Mouse (Mus musculus) left cerebral cortex, adult 2 months (tissue): ENCODE data around the gene Megf9. TPM values are rescaled to one million over a fixed set of nuclear protein-coding genes. Genes with fewer than 3 reads are reported as not detected.

ENCODE experiments used
- DNase-seq, 2 experiments: peaks; one replicate each; pipeline ENCODE4 v3.0.0; 2021 to 2022; ENCODE audit warnings: low spot score in 2 of 2, mixed read lengths in 1 of 2; ENCODE audit errors: extremely low spot score in 1 of 2
- H3K27ac ChIP-seq: fragments of 200-600 bp; 2 replicates; pipeline ENCODE4 v1.8.1; 2022
- H3K4me3 ChIP-seq: fragments of 200-600 bp; 2 replicates; pipeline ENCODE4 v1.8.1; 2022
- CTCF ChIP-seq: fragments of 200-600 bp; IDR thresholded peaks from 2 replicates; pipeline ENCODE4 v1.8.1; 2022; ENCODE audit warnings: antibody characterized with exemption, mild to moderate bottlenecking, moderate library complexity
- intact Hi-C: fragments of 180-260 bp; cut with DNase I; formaldehyde crosslinking; loops from one replicate; pipeline ENCODE4 v1.15.1; 2025
- total RNA-seq, 2 experiments: library from RNA; stranded (reverse); gene quantifications; 2 replicates each; pipeline ENCODE4 v1.2.3; 2021

Megf9 gene
- total RNA-seq, 2 experiments from 2014 or later, result 109 to 115 TPM

GRCm38 (mm10) chr4:70471398-70471797, 63.4 kb downstream of the Megf9 start:
- no peak overlapping the region for H3K4me3 ChIP-seq
- no peak overlapping the region for H3K27ac ChIP-seq
- no peak for TF ChIP-seq CTCF
- intact Hi-C loops, result no loop called here
- DNase-seq, result no peak

DNA sequence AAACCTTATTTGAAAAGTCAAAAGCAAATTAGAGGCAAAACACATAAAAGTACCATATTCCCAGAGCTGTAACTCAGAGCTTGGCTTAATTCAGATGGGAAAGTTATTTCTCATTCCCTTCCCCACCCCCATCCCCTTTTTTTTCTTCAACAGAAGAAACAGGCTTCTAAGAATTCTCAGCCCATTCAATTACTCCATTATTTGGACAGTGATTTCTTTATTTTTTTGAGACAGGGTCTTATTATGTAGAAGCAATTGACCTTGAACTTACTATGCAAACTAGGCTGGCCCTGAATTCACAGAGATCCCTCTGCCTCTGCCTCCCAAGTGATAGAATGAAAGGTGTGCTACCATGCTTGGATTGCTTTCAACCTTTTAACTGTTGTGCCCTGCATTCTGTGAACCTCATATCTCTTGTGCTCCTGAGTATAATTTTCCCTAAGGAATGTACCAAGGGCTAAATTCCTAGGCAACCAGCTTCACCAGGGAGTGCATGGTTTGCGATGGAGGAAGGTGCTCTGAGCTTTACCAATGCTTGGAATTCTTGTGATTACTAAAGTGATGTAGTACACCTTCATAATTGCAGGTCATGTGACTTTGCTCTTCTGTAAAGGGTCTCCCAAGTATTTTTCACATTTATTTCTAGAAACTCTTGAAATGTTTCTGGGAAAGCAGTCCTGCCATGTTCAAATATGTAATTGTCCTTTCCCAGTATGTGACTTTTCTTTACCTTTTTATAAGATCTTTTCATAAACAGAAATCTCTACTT, 68.7 kb downstream of the Megf9 start:
- DNase-seq, result no peak
- H3K27ac ChIP-seq, result no peak overlapping the region
- no peak for TF ChIP-seq CTCF
- intact Hi-C loops, result no loop called here
- no peak overlapping the region for H3K4me3 ChIP-seq

DNA sequence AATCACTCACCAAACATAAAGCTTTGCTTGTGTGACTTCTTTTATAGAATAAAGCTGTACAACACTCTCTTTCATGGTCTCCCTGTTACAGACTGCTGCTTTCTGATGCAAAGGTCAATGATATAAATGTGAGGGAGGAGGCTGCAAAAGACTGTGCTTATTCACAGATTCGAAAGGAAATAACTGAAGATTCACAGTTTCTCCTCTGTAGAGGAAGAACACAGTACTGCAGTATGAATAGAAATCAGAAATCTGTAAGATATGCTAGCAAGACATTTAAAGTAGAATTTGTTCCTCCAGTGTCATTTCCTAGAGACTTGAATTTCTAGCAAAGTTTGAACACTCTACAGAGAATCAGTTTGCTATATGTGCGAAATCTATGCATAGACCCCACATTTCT, 71.5 kb downstream of the Megf9 start:
- intact Hi-C loops, result no loop called here
- no peak overlapping the region for H3K4me3 ChIP-seq
- peak; percentile 13 for TF ChIP-seq CTCF
- H3K27ac ChIP-seq, result 0 out of 2 replicates have a peak overlapping the region, but pooled peaks have one; percentile 9
- no peak for DNase-seq

DNA sequence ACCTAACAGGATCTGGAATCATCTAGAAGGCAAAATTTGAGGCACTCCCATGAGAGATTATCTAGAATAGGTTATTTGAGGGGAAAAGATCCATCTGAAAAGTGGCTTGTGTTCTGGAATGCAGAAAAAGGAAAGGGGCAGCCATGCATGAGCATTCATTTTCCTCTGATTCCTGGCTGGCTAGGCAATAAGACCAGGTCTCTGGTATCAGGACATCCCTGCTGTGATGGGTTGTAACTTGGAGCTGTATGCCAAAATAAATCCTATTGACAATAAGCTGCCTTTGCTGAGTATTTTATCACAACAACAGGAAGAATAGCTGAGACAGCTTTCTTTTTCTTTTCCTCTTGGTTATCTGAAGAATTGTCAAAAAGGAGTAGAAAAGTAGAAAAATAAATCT, 73.4 kb downstream of the Megf9 start:
- intact Hi-C loops, result no loop called here
- no peak overlapping the region for H3K4me3 ChIP-seq
- no peak for DNase-seq
- H3K27ac ChIP-seq, result no peak overlapping the region
- TF ChIP-seq CTCF, result no peak

- no peak for DNase-seq
- H3K27ac ChIP-seq, result no peak overlapping the region
- TF ChIP-seq CTCF, result no peak
- H3K4me3 ChIP-seq, result no peak overlapping the region
- intact Hi-C loops, result loop anchor here (1.0 kb wide), 1 partner anchor 127 kb away; no protein-coding TSS in a partner anchor
Observed at GRCm38 (mm10) chr4:70452161-70452560, 82.6 kb downstream of the Megf9 start.

DNA sequence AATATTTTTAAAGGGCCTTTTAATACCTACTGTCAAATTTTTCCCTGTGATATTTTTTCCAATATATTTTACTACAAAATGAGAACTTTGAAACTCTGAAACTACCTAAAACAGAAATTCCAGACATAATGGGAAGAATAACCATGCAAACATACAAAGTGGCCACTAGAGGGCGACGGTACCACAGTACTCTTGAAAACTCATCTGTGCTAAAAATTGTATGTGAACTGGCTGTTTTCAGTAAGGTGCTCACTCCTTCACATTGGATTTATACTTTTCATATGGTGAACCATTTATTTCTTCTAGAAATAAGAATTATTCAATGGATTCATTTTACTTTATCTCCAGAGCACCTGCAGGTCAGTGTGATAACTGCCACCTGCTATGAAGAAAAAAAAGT, 83.0 kb downstream of the Megf9 start:
- H3K4me3 ChIP-seq, result no peak overlapping the region
- peak; percentile 39 to 49 for DNase-seq
- TF ChIP-seq CTCF, result peak; percentile 96
- intact Hi-C loops, result loop anchor here (1.0 to 2.0 kb wide), 3 partner anchors 83 to 149 kb away; partner anchors contain the start of gene Megf9
- no peak overlapping the region for H3K27ac ChIP-seq

- intact Hi-C loops, result loop anchor here (2.0 kb wide), 2 partner anchors 85 to 151 kb away; partner anchors contain the start of gene Megf9
- H3K4me3 ChIP-seq, result no peak overlapping the region
Observed at GRCm38 (mm10) chr4:70449668-70450067, 85.1 kb downstream of the Megf9 start.

GRCm38 (mm10) chr4:70446774-70447173, 88.0 kb downstream of the Megf9 start:
- Histone ChIP-seq H3K4me3 (no peak overlapping the region), H3K27ac (no peak overlapping the region)
- DNase-seq, result no peak
- intact Hi-C loops, result no loop called here
- TF ChIP-seq CTCF, result no peak

More at GRCm38 (mm10) chr4:70449668-70450067, 85.1 kb downstream of the Megf9 start:
- TF ChIP-seq CTCF, result peak; percentile 37
- DNase-seq, result no peak
- no peak overlapping the region for H3K27ac ChIP-seq

DNA sequence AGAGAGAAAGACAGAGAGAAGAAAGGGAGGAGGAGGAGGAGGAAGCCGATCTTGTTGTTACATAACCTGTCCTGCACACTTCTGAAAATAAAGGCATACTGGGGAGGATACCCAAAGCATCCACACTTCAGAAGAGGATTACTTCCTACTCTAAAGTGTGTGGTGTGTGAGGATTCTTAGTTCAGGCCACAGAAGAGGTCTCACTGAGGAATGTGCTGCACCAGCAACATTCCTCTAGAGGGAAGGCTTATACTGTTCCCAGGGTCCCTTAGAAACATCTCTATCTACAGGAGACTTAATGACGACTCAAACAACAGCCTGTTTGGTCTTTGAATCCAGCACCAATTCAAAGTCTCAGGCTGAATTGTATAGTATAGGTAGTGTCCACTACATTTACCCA, 114.6 kb downstream of the Megf9 start:
- intact Hi-C loops, result no loop called here
- no peak; the same call in 1 of the 2 replicates for TF ChIP-seq CTCF
- no peak for DNase-seq
- no peak overlapping the region for H3K27ac ChIP-seq
- no peak overlapping the region for H3K4me3 ChIP-seq

GRCm38 (mm10) chr4:70412126-70412525, 122.7 kb downstream of the Megf9 start:
- Histone ChIP-seq H3K4me3 (no peak overlapping the region), H3K27ac (no peak overlapping the region; the same call in 1 of the 2 replicates)
- no peak for TF ChIP-seq CTCF
- intact Hi-C loops, result loop anchor here (1.0 to 5.0 kb wide), 2 partner anchors 123 to 1780 kb away; no protein-coding TSS in a partner anchor
- peak in 1 of 2 experiments; percentile 32 for DNase-seq

DNA sequence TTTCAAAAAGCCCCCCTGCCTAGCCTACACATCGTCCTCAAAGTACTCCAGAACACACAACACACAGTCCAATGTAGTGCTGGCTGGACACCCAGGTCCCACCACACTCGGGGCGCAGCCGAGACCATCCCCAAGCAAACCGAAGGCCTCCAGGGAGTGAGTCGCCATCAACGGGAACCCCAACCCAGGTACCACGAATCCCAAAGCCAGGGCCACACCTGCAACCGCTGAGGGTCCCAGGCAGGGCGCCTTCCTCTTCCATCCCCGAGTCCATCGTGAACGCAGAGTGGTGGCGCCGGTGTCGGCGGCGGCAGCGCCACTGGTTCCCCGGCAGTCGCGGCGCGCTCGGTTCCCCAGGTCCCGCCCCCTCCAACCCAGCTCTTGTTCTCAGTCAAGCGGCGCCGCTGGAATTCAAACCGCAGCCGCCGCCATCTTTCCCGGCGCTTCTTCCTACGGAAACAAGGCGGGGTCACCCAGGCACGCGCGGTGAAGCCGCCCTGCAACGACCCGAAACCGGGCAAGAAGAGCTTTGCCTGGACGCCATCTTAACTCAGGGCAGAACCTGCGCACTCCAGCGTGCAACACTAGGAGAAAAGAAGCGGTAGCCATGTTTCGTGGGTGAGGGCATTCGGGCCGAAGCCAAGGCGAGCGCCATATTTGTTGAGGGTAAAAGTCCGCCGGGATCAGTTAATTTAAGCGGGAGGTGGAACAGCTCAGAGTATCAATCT, 124.6 kb downstream of the Megf9 start, which contains the start of gene Cdk5rap2:
Gene Cdk5rap2, minus strand, starts transcription at position 450 of the 728 bp plus-strand sequence.
- Histone ChIP-seq H3K4me3 (peak within 1 kb of the TSS; percentile 86), H3K27ac (peak within 1 kb of the TSS; percentile 45)
- peak; percentile 96 for DNase-seq
- intact Hi-C loops, result loop anchor here (5.0 kb wide), 1 partner anchor 1782 kb away; no protein-coding TSS in a partner anchor
- no peak for TF ChIP-seq CTCF

DNA sequence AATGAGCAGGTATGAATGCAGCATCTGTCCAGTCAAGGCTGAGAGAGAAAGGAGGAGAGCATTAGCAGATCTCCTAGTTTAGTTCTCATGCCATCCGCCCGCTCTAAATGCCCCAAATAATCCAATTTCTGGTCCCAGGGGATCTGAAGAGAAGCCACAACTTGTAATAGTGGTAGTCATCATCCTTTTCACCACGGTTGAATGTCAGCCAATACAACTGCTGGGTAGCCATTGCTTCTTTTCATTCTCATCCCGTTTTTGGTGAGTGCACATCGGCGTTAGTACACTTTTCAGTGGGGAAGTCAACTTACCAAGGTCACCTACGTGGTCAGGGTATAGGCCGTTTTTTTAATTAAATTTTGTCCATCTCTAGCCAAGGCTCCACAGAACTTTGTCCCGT, 125.3 kb downstream of the Megf9 start:
- DNase-seq, result no peak
- Histone ChIP-seq H3K4me3 (peak overlapping the region; percentile 86), H3K27ac (no peak overlapping the region)
- intact Hi-C loops, result no loop called here
- no peak for TF ChIP-seq CTCF
